Mouse (Mus musculus) kidney, adult 2 months (tissue): ENCODE data around the gene Snrpg. TPM values are rescaled to one million over a fixed set of nuclear protein-coding genes. Genes with fewer than 3 reads are reported as not detected.

Experiments used
- DNase-seq: peaks from one replicate; pipeline ENCODE4 v3.0.0; 2021
- H3K27ac ChIP-seq: fragments of 200-500 bp; 2 replicates; pipeline ENCODE4 v1.5.1; 2012; ENCODE audit warnings: low read depth, low read length, control low read depth, inconsistent platforms; ENCODE audit not compliant: insufficient read depth
- H3K27me3 ChIP-seq: fragments of 200-500 bp; replicated peaks from 2 replicates; pipeline ENCODE4 v1.6.1; 2012; ENCODE audit warnings: mild to moderate bottlenecking, moderate library complexity, low read length, inconsistent platforms; ENCODE audit not compliant: control insufficient read depth, insufficient read depth
- H3K36me3 ChIP-seq: fragments of 200-500 bp; 2 replicates; pipeline ENCODE4 v1.6.1; 2012; ENCODE audit warnings: mild to moderate bottlenecking, moderate library complexity, low read length, inconsistent platforms; ENCODE audit not compliant: control insufficient read depth, insufficient read depth
- H3K4me1 ChIP-seq: fragments of 200-500 bp; 2 replicates; pipeline ENCODE4 v1.6.1; 2011; ENCODE audit warnings: low read length; ENCODE audit not compliant: control insufficient read depth, insufficient read depth
- H3K4me3 ChIP-seq: fragments of 200-500 bp; 2 replicates; pipeline ENCODE4 v1.5.1; 2011; ENCODE audit warnings: mild to moderate bottlenecking, low read depth, low read length, control low read depth; ENCODE audit not compliant: insufficient read depth
- CTCF ChIP-seq: fragments of 200-500 bp; conservative IDR thresholded peaks from 2 replicates; pipeline ENCODE4 v1.5.1; 2011; ENCODE audit warnings: low read depth, mild to moderate bottlenecking, control low read depth, low read length, moderate library complexity, mixed read lengths; ENCODE audit not compliant: insufficient read depth, insufficient read length
- POLR2A ChIP-seq: fragments of 200-500 bp; IDR thresholded peaks from one replicate; pipeline ENCODE4 v1.6.1; 2011; ENCODE audit warnings: low read depth, low read length, control low read depth
- WGBS: fragments of 180-500 bp; shearing (Covaris S2); methylation state at CpG from one replicate; pipeline ENCODE4 v1.1.7; 2018; 5-methylcytosine and 5-hydroxymethylcytosine counted together
- polyA plus RNA-seq: library from polyadenylated mRNA; depleted of rRNA; stranded (reverse); fragments of >200 nt; gene quantifications from 2 replicates; pipeline ENCODE4 v1.2.3, GENCODE M21; 2012

Gene Snrpg
- polyA plus RNA-seq, 1 experiment: 82.5 TPM

DNA sequence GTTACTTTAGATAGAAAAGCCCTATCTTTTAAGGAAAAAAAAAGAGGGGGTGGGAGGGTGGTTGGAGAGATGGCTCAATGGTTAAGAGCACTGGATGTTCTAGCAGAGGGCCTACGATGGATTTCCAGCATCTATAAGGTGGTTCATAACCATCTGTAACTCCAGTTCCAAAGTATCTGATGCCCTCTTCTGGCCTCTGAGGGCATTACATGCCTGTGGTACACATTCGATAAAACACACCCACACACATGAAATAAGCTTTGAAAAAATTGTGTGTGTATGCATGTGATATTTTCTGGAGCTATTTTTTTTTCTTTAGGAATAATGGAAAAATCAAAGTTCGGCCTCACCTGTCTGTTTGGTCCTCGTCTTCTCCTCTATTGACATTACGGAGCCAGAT, 20.2 kb downstream of the Snrpg start:
- no peak for TF ChIP-seq CTCF
- TF ChIP-seq POLR2A: no peak
- Histone ChIP-seq H3K27ac (no peak overlapping the region), H3K4me1 (peaks cover 11% of the 10 kb centered on the region; the same call in 1 of the 2 replicates), H3K27me3 (no peaks in the 10 kb centered on the region), H3K36me3 (peaks cover 7% of the 10 kb centered on the region; the same call in 1 of the 2 replicates), H3K4me3 (no peak overlapping the region)
- WGBS: 98% methylated on average over 5 of the region's 5 CpGs
- no peak for DNase-seq

DNA sequence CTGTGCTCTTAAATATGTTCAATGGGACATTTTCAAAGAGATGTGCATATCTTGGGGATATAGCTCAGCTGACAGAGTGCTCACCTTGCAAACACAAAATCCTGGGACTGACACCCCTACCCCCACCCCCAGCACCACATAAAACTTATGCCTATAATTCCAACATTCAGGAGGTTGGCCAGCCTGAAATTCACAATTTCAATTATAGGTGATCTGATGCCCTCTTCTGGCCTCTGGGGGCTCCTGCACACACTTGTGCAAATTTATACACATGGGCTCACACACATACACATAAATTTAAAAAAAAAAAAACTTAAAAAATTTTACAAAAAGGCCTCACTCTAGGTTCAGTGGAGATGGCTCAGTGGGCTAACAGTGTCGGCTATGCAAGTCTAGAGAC, 22.1 kb downstream of the Snrpg start:
- Histone ChIP-seq H3K4me1 (peaks cover 11% of the 10 kb centered on the region; the same call in 1 of the 2 replicates), H3K27me3 (no peaks in the 10 kb centered on the region), H3K4me3 (no peak overlapping the region), H3K36me3 (peaks cover 7% of the 10 kb centered on the region; the same call in 1 of the 2 replicates), H3K27ac (no peak overlapping the region)
- no peak for DNase-seq
- TF ChIP-seq CTCF (peak; percentile 33), POLR2A (no peak)
- WGBS: 97% methylated on average over 1 of the region's 1 CpGs

DNA sequence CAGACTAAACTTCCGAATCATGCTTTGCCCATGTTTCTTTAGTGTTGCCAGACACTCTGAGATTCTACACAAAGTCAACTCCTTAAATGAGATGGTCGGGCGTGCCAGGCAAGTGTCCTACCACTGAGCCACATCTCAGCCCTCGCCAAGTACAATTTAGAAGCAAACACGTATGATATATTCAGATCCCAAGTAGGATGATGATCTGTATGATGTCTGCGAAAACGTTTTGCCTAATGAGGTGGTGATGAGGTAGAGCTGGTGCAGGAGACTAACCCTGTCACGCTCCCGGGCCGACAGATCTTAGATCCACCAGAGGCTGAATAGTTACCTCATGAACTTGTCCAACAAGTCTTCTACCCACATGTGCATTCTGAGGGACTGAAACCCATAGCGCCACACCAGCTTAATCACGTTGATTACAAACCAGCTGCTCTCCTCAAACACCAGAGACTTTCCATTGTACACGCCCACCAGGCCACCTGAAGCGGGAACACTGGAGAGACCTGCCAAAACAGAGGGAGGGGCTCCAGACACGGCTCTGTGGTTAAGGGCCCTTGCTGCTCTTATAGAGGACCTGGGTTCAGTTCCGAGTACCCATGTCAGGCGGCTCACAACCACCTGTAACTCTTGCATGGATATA, 23.1 kb downstream of the Snrpg start:
- TF ChIP-seq POLR2A (no peak), CTCF (no peak)
- Histone ChIP-seq H3K27ac (no peak overlapping the region), H3K4me1 (peaks cover 6% of the 10 kb centered on the region; the same call in 1 of the 2 replicates), H3K36me3 (peaks cover 7% of the 10 kb centered on the region; the same call in 1 of the 2 replicates), H3K4me3 (no peak overlapping the region), H3K27me3 (no peaks in the 10 kb centered on the region)
- WGBS: 82% methylated on average over 17 of the region's 17 CpGs
- DNase-seq: no peak

DNA sequence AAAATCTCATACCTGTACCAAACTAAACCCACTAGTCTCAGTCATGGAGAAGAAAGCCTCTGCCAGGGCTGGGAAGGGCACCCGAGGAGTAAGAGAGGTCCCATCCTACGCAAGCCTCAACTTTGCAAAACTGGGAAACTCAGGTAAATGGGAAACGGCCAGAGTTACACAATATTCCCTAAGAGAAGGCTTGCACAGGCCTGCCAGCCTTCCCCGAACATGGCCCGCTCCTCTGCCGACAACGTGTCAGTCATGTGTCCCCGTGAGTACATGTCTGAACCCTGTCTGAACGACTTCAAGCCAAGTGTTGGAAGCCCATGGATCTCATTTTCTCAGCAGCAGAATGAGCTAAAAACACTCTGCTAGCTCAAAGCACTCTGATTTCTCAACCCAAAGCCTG, 23.9 kb downstream of the Snrpg start:
- 87% methylated on average over 9 of the region's 9 CpGs for WGBS
- H3K27ac ChIP-seq: no peak overlapping the region
- H3K4me1 ChIP-seq: peaks cover 6% of the 10 kb centered on the region; the same call in 1 of the 2 replicates
- no peak overlapping the region for H3K4me3 ChIP-seq
- no peaks in the 10 kb centered on the region for H3K27me3 ChIP-seq
- H3K36me3 ChIP-seq: peaks cover 7% of the 10 kb centered on the region; the same call in 1 of the 2 replicates
- DNase-seq: no peak
- no peak for TF ChIP-seq POLR2A
- TF ChIP-seq CTCF: no peak

DNA sequence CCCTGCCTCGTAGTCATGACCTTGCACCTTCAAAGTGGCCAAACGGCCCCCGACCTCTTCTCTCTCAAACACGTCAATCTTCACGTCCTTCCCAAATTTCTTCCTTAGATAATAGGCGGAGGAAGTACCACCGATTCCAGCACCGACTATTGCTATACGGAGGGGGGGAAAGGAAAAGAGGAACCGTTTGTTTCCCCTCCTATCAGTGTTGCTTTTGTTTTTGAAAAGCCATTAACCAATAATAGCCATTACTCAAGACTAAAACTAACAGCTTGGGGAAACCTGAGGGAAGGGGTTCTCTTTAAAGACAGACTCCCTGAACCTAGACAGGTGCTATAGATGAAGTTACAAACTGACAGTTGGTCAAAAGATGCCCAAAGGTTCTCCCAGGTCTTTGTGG, 24.9 kb downstream of the Snrpg start:
- DNase-seq: no peak
- Histone ChIP-seq H3K36me3 (peaks cover 7% of the 10 kb centered on the region; the same call in 1 of the 2 replicates), H3K27ac (no peak overlapping the region), H3K4me3 (peak overlapping the region; percentile 88), H3K4me1 (peaks cover 6% of the 10 kb centered on the region; the same call in 1 of the 2 replicates), H3K27me3 (no peaks in the 10 kb centered on the region)
- 25% methylated on average over 10 of the region's 10 CpGs for WGBS
- TF ChIP-seq CTCF: no peak
- no peak for TF ChIP-seq POLR2A

DNA sequence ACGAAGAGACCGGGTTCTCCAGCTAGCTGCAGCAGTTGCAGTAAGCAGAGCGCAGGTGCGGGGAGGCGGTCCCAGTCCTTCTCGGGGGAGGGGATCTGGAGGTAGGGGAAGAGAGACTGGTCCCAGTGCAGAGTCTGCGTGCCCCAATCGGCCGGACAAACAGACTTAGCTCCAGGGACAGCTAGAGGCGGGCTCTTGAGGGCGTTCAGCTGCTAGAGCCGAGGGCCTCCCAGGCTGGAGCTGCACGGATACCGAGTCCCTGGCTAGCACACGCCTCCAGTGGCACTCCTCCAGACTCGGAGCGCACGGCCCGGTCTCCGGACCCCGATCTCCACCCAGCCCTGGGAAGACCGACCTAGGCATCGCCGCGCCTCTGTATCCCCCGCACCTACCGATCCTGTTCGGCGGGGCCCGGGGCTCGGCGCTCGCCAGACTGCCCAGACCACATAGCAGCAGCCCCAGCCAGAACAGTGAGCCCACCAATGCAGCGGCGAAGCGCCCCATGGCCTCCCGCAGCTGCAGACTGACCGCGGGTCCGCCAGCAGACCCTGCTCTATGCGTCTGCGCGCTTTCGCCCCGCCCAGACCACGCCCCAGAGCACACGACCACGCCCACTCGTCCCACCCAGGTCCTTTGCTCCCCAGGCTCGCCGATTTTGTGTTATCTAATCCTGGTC, 25.6 kb downstream of the Snrpg start, which contains the start of gene Pcyox1:
Gene Pcyox1, minus strand, starts transcription at position 574 of the 676 bp plus-strand sequence.
- Histone ChIP-seq H3K36me3 (peaks cover under 1% of the 10 kb centered on the region; the same call in 1 of the 2 replicates), H3K27me3 (no peaks in the 10 kb centered on the region), H3K4me3 (peak within 1 kb of the TSS; percentile 88), H3K27ac (peak within 1 kb of the TSS; percentile 66), H3K4me1 (peaks cover 6% of the 10 kb centered on the region; the same call in 1 of the 2 replicates)
- under 1% methylated on average over 51 of the region's 51 CpGs for WGBS
- peak; percentile 92 for DNase-seq
- TF ChIP-seq POLR2A: peak; percentile 97
- TF ChIP-seq CTCF: no peak
